Mouse (Mus musculus) liver, embryonic 15.5 days (tissue): ENCODE results near the gene Sumo2. TPM values are rescaled to one million over a fixed set of nuclear protein-coding genes. Genes with fewer than 3 reads are reported as not detected.

ENCODE experiments used
- ATAC-seq: fragments of 200-750 bp; cut with Nextera tagmentation; 2 replicates; pipeline ENCODE4 v1.8.0; 2017; ENCODE audit warnings: moderate number of reproducible peaks, mild to moderate bottlenecking, moderate library complexity; ENCODE audit not compliant: insufficient read depth
- H3K27ac ChIP-seq: fragments of 300-500 bp; sonication (generic); replicated peaks from 2 replicates; pipeline ENCODE4 v1.5.1; 2015; ENCODE audit warnings: mild to moderate bottlenecking, inconsistent platforms
- H3K27me3 ChIP-seq: fragments of 300-500 bp; sonication (generic); 2 replicates; pipeline ENCODE4 v1.6.1; 2015; ENCODE audit warnings: mild to moderate bottlenecking, inconsistent platforms
- H3K36me3 ChIP-seq: fragments of 300-500 bp; sonication (generic); replicated peaks from 2 replicates; pipeline ENCODE4 v1.6.1; 2015; ENCODE audit warnings: moderate library complexity, mild to moderate bottlenecking, inconsistent platforms
- H3K4me1 ChIP-seq: fragments of 300-500 bp; sonication (generic); replicated peaks from 2 replicates; pipeline ENCODE4 v1.6.1; 2015; ENCODE audit warnings: inconsistent platforms
- H3K4me2 ChIP-seq: fragments of 300-500 bp; sonication (generic); 2 replicates; pipeline ENCODE4 v1.6.1; 2015; ENCODE audit warnings: moderate library complexity, mild to moderate bottlenecking, inconsistent platforms
- H3K4me3 ChIP-seq: fragments of 300-500 bp; sonication (generic); replicated peaks from 2 replicates; pipeline ENCODE4 v1.5.1; 2015; ENCODE audit warnings: mild to moderate bottlenecking, inconsistent platforms
- H3K9ac ChIP-seq: fragments of 300-500 bp; sonication (generic); 2 replicates; pipeline ENCODE4 v1.6.1; 2015; ENCODE audit warnings: moderate library complexity, mild to moderate bottlenecking, inconsistent platforms
- H3K9me3 ChIP-seq: fragments of 300-500 bp; sonication (generic); replicated peaks from 2 replicates; pipeline ENCODE4 v1.6.1; 2016; ENCODE audit warnings: inconsistent platforms
- WGBS: fragments of 180-500 bp; shearing (Covaris S2); methylation state at CpG from one replicate; pipeline ENCODE4 v1.1.7; 2015; ENCODE audit warnings: mixed read lengths; ENCODE audit not compliant: insufficient replicate concordance; 5-methylcytosine and 5-hydroxymethylcytosine counted together
- polyA plus RNA-seq: library from polyadenylated mRNA; unstranded; fragments of >200 nt; fragmentation: Nextera tagmentation; extraction: Ambion mirVana; gene quantifications from 2 replicates; pipeline ENCODE4 v1.2.1, GENCODE M21; 2015

Gene Sumo2
- polyA plus RNA-seq, 1 experiment from 2014 or later = 355 TPM

GRCm38 (mm10) chr11:115518693-115519092 lies 17.4 kb downstream of the Sumo2 start:
- peaks cover 13% of the 10 kb centered on the region for H3K36me3 ChIP-seq
- 62% methylated on average over 9 of the region's 9 CpGs for WGBS
- no peak overlapping the region for H3K9ac ChIP-seq
- no peaks in the 10 kb centered on the region for H3K27me3 ChIP-seq
- ATAC-seq = no peak
- peaks cover 12% of the 10 kb centered on the region; the same call in 1 of the 2 replicates for H3K4me1 ChIP-seq
- no peak overlapping the region for H3K27ac ChIP-seq
- no peak overlapping the region for H3K4me3 ChIP-seq
- no peaks in the 10 kb centered on the region for H3K9me3 ChIP-seq
- H3K4me2 ChIP-seq = no peak overlapping the region

- H3K27ac ChIP-seq = no peak overlapping the region
- peaks cover 2% of the 10 kb centered on the region; the same call in 1 of the 2 replicates for H3K36me3 ChIP-seq
- no peak for ATAC-seq
- no peak overlapping the region for H3K4me2 ChIP-seq
- WGBS = 69% methylated on average over 5 of the region's 5 CpGs
- H3K9me3 ChIP-seq = no peaks in the 10 kb centered on the region
- no peak overlapping the region for H3K4me3 ChIP-seq
- peaks cover 24% of the 10 kb centered on the region for H3K4me1 ChIP-seq
- no peaks in the 10 kb centered on the region for H3K27me3 ChIP-seq
- H3K9ac ChIP-seq = no peak overlapping the region
Observed at GRCm38 (mm10) chr11:115516942-115517341, 19.1 kb downstream of the Sumo2 start.

- no peaks in the 10 kb centered on the region for H3K27me3 ChIP-seq
- peaks cover 43% of the 10 kb centered on the region for H3K4me1 ChIP-seq
- no peaks in the 10 kb centered on the region for H3K9me3 ChIP-seq
- ATAC-seq = no peak
- no peak overlapping the region for H3K9ac ChIP-seq
- no peak overlapping the region for H3K27ac ChIP-seq
- H3K4me3 ChIP-seq = no peak overlapping the region
- 0 out of 2 replicates have a peak overlapping the region, but pooled peaks have one; percentile 8 for H3K4me2 ChIP-seq
- WGBS = 64% methylated on average over 6 of the region's 6 CpGs
- no peaks in the 10 kb centered on the region for H3K36me3 ChIP-seq
Observed at GRCm38 (mm10) chr11:115515021-115515420, 21.1 kb downstream of the Sumo2 start.

GRCm38 (mm10) chr11:115514238-115514663 lies 21.8 kb downstream of the Sumo2 start, which contains the start of gene Jpt1:
TSS of gene Jpt1 (minus strand) at chr11:115514387.
- peak within 1 kb of the TSS; percentile 91 for H3K4me3 ChIP-seq
- peaks cover 51% of the 10 kb centered on the region for H3K4me1 ChIP-seq
- ATAC-seq = peak; percentile 82
- H3K9ac ChIP-seq = peak within 1 kb of the TSS; percentile 95
- no peaks in the 10 kb centered on the region for H3K27me3 ChIP-seq
- WGBS = under 1% methylated on average over 24 of the region's 24 CpGs
- no peaks in the 10 kb centered on the region for H3K36me3 ChIP-seq
- H3K27ac ChIP-seq = peak within 1 kb of the TSS; percentile 89
- H3K4me2 ChIP-seq = peak within 1 kb of the TSS; percentile 78
- H3K9me3 ChIP-seq = no peaks in the 10 kb centered on the region

- H3K4me3 ChIP-seq = peak overlapping the region; percentile 91
- no peaks in the 10 kb centered on the region for H3K9me3 ChIP-seq
- no peaks in the 10 kb centered on the region for H3K27me3 ChIP-seq
- H3K27ac ChIP-seq = peak overlapping the region; percentile 89
- ATAC-seq = peak; percentile 65
- H3K4me2 ChIP-seq = peak overlapping the region; percentile 78
- H3K9ac ChIP-seq = peak overlapping the region; percentile 95
- WGBS = 0% methylated on average over 57 of the region's 57 CpGs
- no peaks in the 10 kb centered on the region for H3K36me3 ChIP-seq
- peaks cover 52% of the 10 kb centered on the region for H3K4me1 ChIP-seq
Observed at GRCm38 (mm10) chr11:115513271-115514237, 22.5 kb downstream of the Sumo2 start.

GRCm38 (mm10) chr11:115512407-115513183 lies 23.5 kb downstream of the Sumo2 start:
- Histone ChIP-seq H3K9ac (peak overlapping the region; percentile 95), H3K27ac (peak overlapping the region; percentile 89), H3K27me3 (no peaks in the 10 kb centered on the region), H3K4me1 (peaks cover 62% of the 10 kb centered on the region), H3K9me3 (no peaks in the 10 kb centered on the region), H3K4me3 (peak overlapping the region; percentile 91), H3K4me2 (peak overlapping the region; percentile 78), H3K36me3 (no peaks in the 10 kb centered on the region)
- ATAC-seq = no peak
- WGBS = 19% methylated on average over 8 of the region's 8 CpGs

- no peaks in the 10 kb centered on the region for H3K27me3 ChIP-seq
- H3K9me3 ChIP-seq = no peaks in the 10 kb centered on the region
- peak overlapping the region; percentile 89 for H3K27ac ChIP-seq
- peak overlapping the region; percentile 78 for H3K4me2 ChIP-seq
- H3K4me3 ChIP-seq = peak overlapping the region; percentile 91
- H3K9ac ChIP-seq = peak overlapping the region; percentile 95
- H3K4me1 ChIP-seq = peaks cover 68% of the 10 kb centered on the region
- ATAC-seq = no peak
- H3K36me3 ChIP-seq = no peaks in the 10 kb centered on the region
- WGBS = 37% methylated on average over 3 of the region's 3 CpGs
Observed at GRCm38 (mm10) chr11:115512004-115512403, 24.1 kb downstream of the Sumo2 start.

- no peaks in the 10 kb centered on the region for H3K27me3 ChIP-seq
- WGBS = 22% methylated on average over 2 of the region's 2 CpGs
- peak overlapping the region; percentile 89 for H3K27ac ChIP-seq
- H3K9me3 ChIP-seq = no peaks in the 10 kb centered on the region
- ATAC-seq = peak; percentile 60
- H3K4me1 ChIP-seq = peaks cover 77% of the 10 kb centered on the region
- H3K36me3 ChIP-seq = no peaks in the 10 kb centered on the region
- H3K9ac ChIP-seq = peak overlapping the region; percentile 95
- peak overlapping the region; percentile 91 for H3K4me3 ChIP-seq
- peak overlapping the region; percentile 78 for H3K4me2 ChIP-seq
Observed at GRCm38 (mm10) chr11:115511121-115511520, 25.0 kb downstream of the Sumo2 start.

GRCm38 (mm10) chr11:115510507-115510888 lies 25.6 kb downstream of the Sumo2 start:
- Histone ChIP-seq H3K27me3 (no peaks in the 10 kb centered on the region), H3K9me3 (no peaks in the 10 kb centered on the region), H3K9ac (peak overlapping the region; percentile 42), H3K27ac (peak overlapping the region; percentile 89), H3K36me3 (no peaks in the 10 kb centered on the region), H3K4me1 (peaks cover 83% of the 10 kb centered on the region), H3K4me2 (peak overlapping the region; percentile 78), H3K4me3 (peak overlapping the region; percentile 91)
- ATAC-seq = no peak
- 14% methylated on average over 5 of the region's 5 CpGs for WGBS

GRCm38 (mm10) chr11:115509773-115510506 lies 26.1 kb downstream of the Sumo2 start:
- H3K9me3 ChIP-seq = no peaks in the 10 kb centered on the region
- WGBS = 40% methylated on average over 6 of the region's 6 CpGs
- H3K27me3 ChIP-seq = no peaks in the 10 kb centered on the region
- H3K36me3 ChIP-seq = peaks cover 4% of the 10 kb centered on the region
- peak overlapping the region; percentile 91 for H3K4me3 ChIP-seq
- ATAC-seq = peak; percentile 31
- H3K4me2 ChIP-seq = peak overlapping the region; percentile 78
- peak overlapping the region; percentile 89 for H3K27ac ChIP-seq
- peaks cover 85% of the 10 kb centered on the region for H3K4me1 ChIP-seq
- peak overlapping the region; percentile 42 for H3K9ac ChIP-seq
